Mouse (Mus musculus) adrenal gland, adult 2 months (tissue): Measurements from ENCODE around the gene Atp11b. TPM values are rescaled to one million over a fixed set of nuclear protein-coding genes. Genes with fewer than 3 reads are reported as not detected.

Source experiments
- DNase-seq: peaks from one replicate; pipeline ENCODE4 v3.0.0; 2021
- long read RNA-seq: library from polyadenylated mRNA; stranded (forward); transcript quantifications from one replicate; pipeline ENCODE4 v2.0.0, GENCODE M21; 2021
- polyA plus RNA-seq: library from polyadenylated mRNA; depleted of rRNA; stranded (reverse); fragments of >200 nt; gene quantifications from 2 replicates; pipeline ENCODE4 v1.2.3, GENCODE M21; 2012; rRNA removed
- total RNA-seq, 2 experiments: library from RNA; stranded (reverse); gene quantifications; 2 replicates each; pipeline ENCODE4 v1.2.3; 2021

The Atp11b gene
- total RNA-seq (10 to 100 TPM; 36.9 to 39.5 TPM), polyA plus RNA-seq (3.9 and 4.6 TPM in 2 replicates)
- long read RNA-seq, full-length matches to known transcripts: 14 of 19 reads
- long read RNA-seq, partial matches to known transcripts: 4 of 19 reads
- long read RNA-seq, other reads (novel, unspliced or antisense): 1 of 19 reads

- DNase-seq: peak; percentile 90
These were observed at the start of gene Atp11b for GRCm38 (mm10) chr3:35753825-35754767. Atp11b (plus strand) TSS chr3:35754106.

DNA sequence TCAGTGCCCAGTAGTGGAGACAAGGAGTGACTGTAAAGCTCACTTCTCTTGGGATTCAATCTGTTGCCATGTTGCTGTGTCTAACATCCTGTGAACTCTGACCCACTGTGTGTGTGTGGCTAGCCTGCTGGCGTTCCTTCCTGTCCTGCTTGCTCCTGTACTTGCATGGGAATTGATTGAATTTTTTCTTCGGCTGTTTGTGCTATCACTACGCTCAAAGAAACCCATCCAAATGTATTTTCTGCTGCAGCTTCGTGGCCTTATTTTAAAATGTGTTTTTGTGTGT is 49.6 kb upstream of the Atp11b start:
- no peak for DNase-seq

- no peak for DNase-seq
These were observed 34.2 kb upstream of the Atp11b start for GRCm38 (mm10) chr3:35719531-35720205.

DNA sequence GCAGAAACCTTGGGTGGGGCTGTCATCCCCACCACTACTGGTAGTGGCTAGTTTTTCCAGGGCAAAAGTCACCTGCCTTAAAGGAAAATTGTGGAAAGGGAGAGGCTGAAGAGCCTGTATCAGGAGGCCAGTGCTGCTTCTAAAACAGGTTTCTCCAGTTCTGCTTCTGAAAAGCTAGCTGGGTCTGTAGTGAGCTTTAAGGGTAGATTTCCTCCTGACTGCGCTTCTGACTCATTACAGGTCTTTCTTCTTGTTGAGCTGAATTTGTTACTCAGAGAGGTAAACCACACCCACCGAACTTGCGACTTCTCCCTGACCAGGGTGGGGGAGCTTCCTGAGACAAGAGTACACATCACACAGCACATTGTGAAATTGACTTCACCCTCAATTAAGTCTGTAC is 33.1 kb upstream of the Atp11b start:
- no peak for DNase-seq

DNA sequence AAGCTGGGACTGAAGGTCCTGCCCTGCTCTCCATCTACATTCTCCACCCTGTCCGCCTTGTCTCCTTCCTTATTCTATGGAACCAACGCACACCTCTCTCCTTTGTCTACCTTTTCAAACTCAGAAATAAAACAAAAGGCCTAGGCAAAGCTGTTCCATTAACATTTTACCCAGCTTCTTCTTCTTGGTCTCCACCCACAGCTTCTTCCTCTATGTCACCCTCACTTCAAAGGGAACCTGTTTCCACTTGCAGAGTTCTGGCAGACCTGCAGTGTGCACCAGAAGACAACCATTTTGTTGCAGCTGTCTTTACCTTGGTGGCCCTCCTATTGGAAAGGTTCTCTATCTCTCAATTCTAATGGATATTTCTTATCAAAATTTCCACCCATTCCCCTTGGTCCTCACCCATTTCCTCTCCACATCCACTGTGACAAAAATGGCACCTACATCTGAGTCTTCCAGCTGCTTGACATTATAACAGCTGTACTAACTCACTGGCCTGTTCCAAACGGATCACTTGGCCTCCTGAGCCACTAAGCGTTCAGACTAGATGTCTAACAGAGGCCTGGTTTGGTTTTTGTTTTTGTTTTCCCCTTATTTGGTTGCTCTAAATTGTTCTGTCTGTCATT is 32.0 kb upstream of the Atp11b start:
- DNase-seq: no peak

DNA sequence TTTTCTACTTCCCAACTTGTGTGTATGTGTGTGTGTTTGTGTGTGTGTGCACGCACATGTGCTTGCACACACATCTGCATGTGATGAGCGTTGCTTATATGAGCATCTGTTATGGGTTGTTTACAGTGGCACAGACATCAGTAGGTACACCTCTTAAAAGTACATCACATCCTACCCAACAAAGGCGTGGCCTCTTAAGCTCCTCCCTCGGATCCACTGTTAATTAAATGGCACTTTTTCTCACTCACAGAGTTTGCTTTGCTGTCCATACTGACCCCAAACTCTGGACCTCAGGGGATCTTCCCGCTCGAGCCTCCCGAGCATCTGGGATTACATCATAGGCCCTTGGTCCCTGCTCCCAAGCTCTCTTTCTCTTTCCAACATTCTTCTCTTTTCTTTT is 31.1 kb upstream of the Atp11b start:
- DNase-seq: no peak

DNA sequence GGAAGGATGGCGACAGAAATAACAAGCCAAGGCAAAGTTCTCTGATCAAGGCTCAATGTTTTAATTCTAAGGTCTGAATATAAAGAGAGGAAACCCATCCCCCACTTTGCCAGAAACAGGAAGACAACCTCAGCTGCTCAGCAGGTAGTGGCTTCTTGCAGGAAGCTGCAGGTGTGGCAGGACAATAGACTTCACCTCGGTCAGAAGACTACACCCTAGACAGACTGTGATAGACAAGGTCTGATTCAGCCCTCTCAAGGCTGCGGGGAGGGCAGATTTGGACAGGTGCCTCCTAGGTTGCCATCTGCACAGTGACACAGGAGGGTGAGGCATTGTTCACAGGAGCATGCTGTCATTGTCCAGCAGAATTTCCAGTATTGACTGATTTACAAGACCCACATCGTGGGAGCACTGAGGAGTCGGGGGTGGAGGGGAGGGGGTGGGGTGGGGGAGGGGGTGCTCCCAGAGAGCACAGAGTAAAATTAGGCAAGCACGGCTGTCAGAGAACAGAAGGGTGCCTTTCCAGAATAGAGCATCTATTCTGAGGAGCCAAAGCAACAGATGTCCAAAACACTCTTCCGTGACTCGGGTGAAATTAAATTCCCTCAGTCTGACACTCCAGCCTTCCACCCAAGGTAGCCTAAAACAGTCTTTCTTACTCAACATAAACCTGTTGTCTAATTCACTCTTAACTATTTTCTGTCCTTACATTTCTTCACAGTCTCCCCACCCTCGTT is 30.2 kb upstream of the Atp11b start:
- no peak for DNase-seq

- DNase-seq: no peak
These were observed 28.8 kb upstream of the Atp11b start for GRCm38 (mm10) chr3:35725096-35725495.

GRCm38 (mm10) chr3:35726936-35727335 is 27.0 kb upstream of the Atp11b start:
- no peak for DNase-seq

- no peak for DNase-seq
These were observed 24.4 kb upstream of the Atp11b start for GRCm38 (mm10) chr3:35729490-35729889.

GRCm38 (mm10) chr3:35731981-35732777 is 21.7 kb upstream of the Atp11b start:
- DNase-seq: no peak

- DNase-seq: no peak
These were observed 21.1 kb upstream of the Atp11b start for GRCm38 (mm10) chr3:35732778-35733147.

- DNase-seq: no peak
These were observed 19.4 kb upstream of the Atp11b start for GRCm38 (mm10) chr3:35734509-35734908.

GRCm38 (mm10) chr3:35738071-35738470 is 15.8 kb upstream of the Atp11b start:
- DNase-seq: no peak

- no peak for DNase-seq
These were observed 8.9 kb upstream of the Atp11b start for GRCm38 (mm10) chr3:35745010-35745409.

GRCm38 (mm10) chr3:35746840-35747456 is 7.0 kb upstream of the Atp11b start:
- DNase-seq: no peak

- DNase-seq: no peak
These were observed 3.6 kb upstream of the Atp11b start for GRCm38 (mm10) chr3:35750286-35750685.

GRCm38 (mm10) chr3:35751724-35752123 is 2.2 kb upstream of the Atp11b start:
- DNase-seq: peak; percentile 40

DNA sequence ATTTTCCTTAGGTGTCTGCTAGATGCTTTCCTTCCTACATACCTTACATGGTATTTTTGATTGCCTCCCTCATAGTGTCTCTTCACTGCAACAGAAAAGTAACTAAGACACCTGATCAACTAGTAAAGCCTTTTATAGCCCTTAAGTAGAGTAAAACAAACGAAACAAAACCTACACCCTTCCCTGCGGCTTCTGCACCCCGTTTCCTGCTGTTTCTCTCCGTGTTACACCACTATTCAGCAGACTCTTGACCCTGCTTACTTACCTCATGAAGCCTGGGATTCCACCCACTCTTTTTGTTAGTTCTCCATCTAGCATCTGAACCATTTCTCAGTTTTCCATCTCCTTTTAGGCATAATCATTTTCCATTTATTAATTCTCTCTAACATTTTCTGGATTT is 8.8 kb downstream of the Atp11b start:
- no peak for DNase-seq
